Mouse (Mus musculus): Measurements from ENCODE around the gene Pmpcb.
"Not testable (repeated sequence)": the region's sequence is repeated elsewhere in the genome, so short reads cannot be mapped to it uniquely, and the experiment has no call there.

DNA sequence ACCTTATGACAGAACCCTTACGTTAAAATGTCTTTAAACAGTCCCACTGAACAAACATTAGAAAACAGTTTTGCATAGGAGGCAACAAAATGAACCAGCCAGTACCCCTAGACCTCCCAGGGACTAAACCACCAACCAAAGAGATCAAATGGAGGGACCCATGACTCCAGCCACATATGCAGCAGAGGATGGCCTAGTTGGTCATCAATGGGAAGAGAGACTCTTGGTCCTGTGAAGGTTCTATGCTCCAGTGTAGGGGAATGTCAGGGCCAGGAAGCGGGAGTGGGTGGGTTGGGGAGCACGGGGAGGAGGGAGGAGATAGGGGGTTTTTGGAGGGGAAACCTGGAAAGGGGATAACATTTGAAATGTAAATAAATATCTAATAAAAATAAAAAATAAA is 37.4 kb upstream of the Pmpcb start:
- not testable (repeated sequence) for TF ChIP-seq CTCF (conservative IDR thresholded peaks at IDR 0.05; ENCODE audit: insufficient read depth, insufficient read length, low read depth, low read length); POLR2A (IDR thresholded peaks at IDR 0.05; ENCODE audit: low read depth, low read length)
